Mouse (Mus musculus): ENCODE data around the gene Rab7b.

Rab7b gene

GRCm38 (mm10) chr1:131696325-131696724 is 7.8 kb downstream of the Rab7b start:
- 54% methylated on average over 4 of the region's 4 CpGs for WGBS

GRCm38 (mm10) chr1:131698770-131699169 is 10.3 kb downstream of the Rab7b start:
- 98% methylated on average over 3 of the region's 3 CpGs for WGBS

- 82% methylated on average over 4 of the region's 4 CpGs for WGBS
Observed at GRCm38 (mm10) chr1:131699642-131700041, 11.1 kb downstream of the Rab7b start.

- 59% methylated on average over 5 of the region's 5 CpGs for WGBS
Observed at GRCm38 (mm10) chr1:131700447-131700846, 12.0 kb downstream of the Rab7b start.

DNA sequence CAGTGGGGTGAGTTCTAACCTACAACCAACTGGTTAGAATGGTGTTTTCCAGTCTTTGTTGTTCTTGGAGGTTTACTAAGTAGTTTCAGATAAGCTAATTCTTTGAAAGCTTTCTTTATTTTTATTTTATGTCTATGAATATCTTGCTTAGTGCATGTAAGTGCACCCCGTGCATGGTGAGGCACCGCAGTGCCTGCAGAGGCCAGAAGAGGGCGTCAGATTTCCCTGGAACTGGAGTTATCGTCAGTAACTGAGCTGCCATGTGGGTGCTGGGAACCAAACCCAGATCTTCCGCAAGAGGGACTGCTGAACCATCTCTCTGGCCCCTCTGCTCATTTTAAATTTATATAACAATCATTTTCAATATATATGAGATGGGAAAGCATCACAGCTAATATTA is 12.9 kb downstream of the Rab7b start:
- 84% methylated on average over 5 of the region's 5 CpGs for WGBS

DNA sequence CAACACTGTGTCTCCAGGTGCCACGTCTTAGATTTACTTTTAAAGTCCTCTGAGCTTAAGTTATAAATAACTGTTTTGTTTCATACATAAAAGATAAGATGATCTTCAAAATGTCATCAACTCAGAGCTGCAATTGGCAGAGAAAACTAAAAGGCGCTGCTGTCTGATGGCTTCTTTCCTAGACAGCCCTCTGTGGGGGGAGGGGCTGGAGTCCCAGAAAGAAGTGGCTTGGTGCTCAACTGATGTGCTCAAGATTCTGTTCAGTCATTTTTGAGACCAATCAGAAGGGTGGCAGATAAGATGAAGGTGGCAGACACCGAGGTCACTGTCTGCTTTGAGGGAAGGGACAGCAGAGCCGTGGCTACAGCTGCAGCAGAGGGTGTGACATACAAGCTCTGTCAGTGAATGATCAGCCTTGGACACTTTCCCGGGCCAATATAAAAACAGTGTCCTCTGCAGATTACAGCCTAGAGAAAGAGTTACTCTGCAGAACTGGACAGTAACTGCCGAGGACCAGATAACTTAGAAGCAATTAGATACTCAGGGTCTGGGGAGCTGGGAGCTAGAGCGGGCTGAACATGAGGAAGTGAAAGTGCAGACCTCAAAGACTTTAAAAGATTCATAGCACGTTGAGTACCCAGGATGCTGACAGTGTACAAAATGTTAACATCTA is 13.7 kb downstream of the Rab7b start:
- 58% methylated on average over 8 of the region's 8 CpGs for WGBS

GRCm38 (mm10) chr1:131703482-131703881 is 15.0 kb downstream of the Rab7b start:
- WGBS: 68% methylated on average over 2 of the region's 2 CpGs

- WGBS: 49% methylated on average over 4 of the region's 4 CpGs
Observed at GRCm38 (mm10) chr1:131708338-131708737, 19.8 kb downstream of the Rab7b start.

- WGBS: 83% methylated on average over 10 of the region's 10 CpGs
Observed at GRCm38 (mm10) chr1:131711518-131711917, 23.0 kb downstream of the Rab7b start.

- 47% methylated on average over 2 of the region's 2 CpGs for WGBS
Observed at GRCm38 (mm10) chr1:131712386-131712785, 23.9 kb downstream of the Rab7b start.

DNA sequence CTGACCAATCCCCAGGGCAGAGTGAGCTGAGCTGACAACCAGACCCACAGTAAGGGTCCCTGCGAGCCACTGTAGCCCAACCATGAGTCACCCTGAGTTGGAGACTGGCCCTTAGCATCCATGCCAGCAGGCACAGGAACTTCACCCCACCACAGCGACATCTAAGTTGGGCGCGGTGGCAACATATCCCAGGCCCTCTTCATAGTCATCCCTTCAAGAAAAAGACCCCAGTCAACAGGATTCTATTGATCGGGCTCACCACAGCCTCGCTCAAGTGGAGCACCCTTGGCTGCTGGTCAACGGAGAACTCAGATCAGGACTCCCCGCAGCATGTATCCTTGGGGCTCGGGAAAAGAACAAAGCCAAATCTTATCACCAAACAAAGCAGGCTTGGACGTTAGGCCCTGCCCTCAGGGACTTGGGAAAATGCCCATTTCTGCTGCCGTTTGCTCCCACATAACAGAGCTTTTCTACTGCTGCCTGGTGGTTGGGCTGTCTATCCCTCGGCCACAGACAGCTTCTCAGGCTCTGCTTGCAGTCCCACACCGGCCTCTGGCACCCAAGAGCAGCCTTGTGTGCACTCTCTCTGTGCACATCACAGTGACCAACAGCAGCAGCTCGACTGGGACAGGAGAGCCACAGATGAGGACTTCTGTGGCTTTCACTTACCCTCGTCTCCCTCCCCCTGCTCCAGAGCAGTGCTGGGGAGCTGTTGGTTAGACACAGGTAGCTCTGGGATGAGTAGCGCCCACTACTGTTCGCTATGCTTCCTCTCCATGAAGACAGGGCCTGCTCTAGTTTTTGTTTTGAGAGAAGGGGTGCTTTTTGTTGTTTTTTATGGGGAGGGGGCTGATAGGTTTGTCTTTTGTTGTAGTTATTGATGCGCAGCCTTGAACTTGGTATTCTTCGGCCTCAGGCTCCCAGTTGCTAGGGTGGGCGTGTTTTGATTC is 26.2 kb downstream of the Rab7b start:
- 68% methylated on average over 20 of the region's 20 CpGs for WGBS

- 84% methylated on average over 16 of the region's 16 CpGs for WGBS
Observed at GRCm38 (mm10) chr1:131718952-131719694, 30.6 kb downstream of the Rab7b start.

DNA sequence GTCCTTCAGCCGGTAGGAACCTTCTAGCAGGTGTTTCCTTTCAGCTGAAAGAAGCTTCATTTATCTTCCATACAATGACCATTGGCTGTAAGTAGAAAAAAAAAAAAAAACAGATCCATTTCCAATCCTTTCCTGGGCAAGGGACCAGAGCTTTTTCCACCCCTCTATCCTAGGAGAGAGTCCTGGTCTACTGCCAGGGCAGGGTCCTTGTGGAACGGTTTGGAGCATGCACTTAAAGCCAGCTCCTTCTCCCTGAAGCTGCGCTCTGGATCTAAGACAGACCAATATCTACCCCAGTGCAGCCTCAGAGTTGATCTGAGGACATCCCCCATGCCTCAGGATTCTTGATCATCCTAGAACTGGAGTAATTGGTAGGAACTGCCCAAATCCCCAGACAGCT is 33.5 kb downstream of the Rab7b start:
- 84% methylated on average over 3 of the region's 3 CpGs for WGBS

DNA sequence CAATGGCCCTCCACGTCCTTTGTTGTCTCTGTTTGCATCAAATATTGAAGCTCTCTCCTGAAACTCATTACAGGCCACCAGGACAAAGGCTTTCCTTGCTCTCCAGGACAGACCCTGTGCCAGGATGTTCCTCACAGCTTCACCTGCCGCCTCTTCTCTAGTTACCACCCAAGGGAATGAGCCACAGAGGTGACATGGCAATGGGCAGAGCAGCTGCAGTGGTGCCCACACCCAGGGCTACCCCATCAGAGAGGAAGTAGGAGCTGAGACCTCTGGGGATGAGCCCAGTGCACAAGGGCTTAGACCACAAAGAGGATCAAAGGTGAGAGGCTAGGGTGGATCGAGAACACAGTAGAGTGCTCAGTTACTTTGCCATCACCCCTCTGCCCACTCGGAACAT is 35.1 kb downstream of the Rab7b start:
- WGBS: 80% methylated on average over 4 of the region's 4 CpGs

- WGBS: 72% methylated on average over 6 of the region's 6 CpGs
Observed at GRCm38 (mm10) chr1:131726586-131726985, 38.1 kb downstream of the Rab7b start.

- 87% methylated on average over 12 of the region's 12 CpGs for WGBS
Observed at GRCm38 (mm10) chr1:131730639-131731437, 42.3 kb downstream of the Rab7b start.

- 85% methylated on average over 13 of the region's 13 CpGs for WGBS
Observed at GRCm38 (mm10) chr1:131733474-131734180, 45.1 kb downstream of the Rab7b start.

GRCm38 (mm10) chr1:131734657-131735273 is 46.3 kb downstream of the Rab7b start:
- 97% methylated on average over 6 of the region's 6 CpGs for WGBS

GRCm38 (mm10) chr1:131736494-131736893 is 48.0 kb downstream of the Rab7b start:
- 76% methylated on average over 9 of the region's 9 CpGs for WGBS

DNA sequence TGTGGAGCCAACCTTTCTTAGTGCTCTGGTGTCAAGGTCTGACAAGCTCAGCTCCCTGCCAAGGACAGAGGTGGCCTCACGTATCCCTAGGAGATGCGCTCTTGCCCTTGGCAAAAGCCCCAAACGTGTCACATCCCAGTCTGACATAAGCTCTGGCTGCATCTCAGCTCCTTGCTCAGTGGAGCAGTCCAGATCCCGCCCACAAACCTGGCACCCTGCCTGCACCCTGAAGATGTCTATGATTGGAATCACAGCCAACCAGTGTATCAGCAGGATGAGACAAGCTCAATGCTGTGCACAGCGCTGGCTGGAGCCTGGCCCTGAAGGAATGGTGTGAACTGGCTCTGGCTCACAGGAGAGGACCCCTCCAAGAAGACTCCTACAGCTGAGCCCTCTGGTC is 48.8 kb downstream of the Rab7b start:
- 16% methylated on average over 5 of the region's 5 CpGs for WGBS

All from cerebral cortex, adult 2 months (tissue).